Mouse (Mus musculus) forebrain, embryonic 15.5 days (tissue): ENCODE data around the gene Pex5. TPM values are rescaled to one million over a fixed set of nuclear protein-coding genes. Genes with fewer than 3 reads are reported as not detected.

Source experiments
- ATAC-seq: fragments of 200-750 bp; cut with Nextera tagmentation; replicated peaks from 2 replicates; pipeline ENCODE4 v1.8.0; 2017; ENCODE audit warnings: mild to moderate bottlenecking, moderate TSS enrichment, moderate library complexity
- H3K27ac ChIP-seq: fragments of 300-500 bp; sonication (generic); replicated peaks from 2 replicates; pipeline ENCODE4 v1.5.1; 2015; ENCODE audit warnings: mild to moderate bottlenecking, inconsistent platforms
- H3K27me3 ChIP-seq: fragments of 300-500 bp; sonication (generic); 2 replicates; pipeline ENCODE4 v1.6.1; 2015; ENCODE audit warnings: inconsistent platforms
- H3K36me3 ChIP-seq: fragments of 300-500 bp; sonication (generic); 2 replicates; pipeline ENCODE4 v1.6.1; 2015; ENCODE audit warnings: mild to moderate bottlenecking, inconsistent platforms
- H3K4me1 ChIP-seq: fragments of 300-500 bp; sonication (generic); 2 replicates; pipeline ENCODE4 v1.6.1; 2015; ENCODE audit warnings: inconsistent platforms
- H3K4me2 ChIP-seq: fragments of 300-500 bp; sonication (generic); replicated peaks from 2 replicates; pipeline ENCODE4 v1.6.1; 2015; ENCODE audit warnings: mild to moderate bottlenecking, inconsistent platforms
- H3K4me3 ChIP-seq: fragments of 300-500 bp; sonication (generic); 2 replicates; pipeline ENCODE4 v1.5.1; 2015; ENCODE audit warnings: mild to moderate bottlenecking, inconsistent platforms
- H3K9ac ChIP-seq: fragments of 300-500 bp; sonication (generic); replicated peaks from 2 replicates; pipeline ENCODE4 v1.6.1; 2015; ENCODE audit warnings: mild to moderate bottlenecking, inconsistent platforms
- H3K9me3 ChIP-seq: fragments of 300-500 bp; sonication (generic); 2 replicates; pipeline ENCODE4 v1.6.1; 2016; ENCODE audit warnings: inconsistent platforms
- WGBS: fragments of 180-500 bp; shearing (Covaris S2); methylation state at CpG from one replicate; pipeline ENCODE4 v1.1.7; 2015; ENCODE audit warnings: mixed read lengths; 5-methylcytosine and 5-hydroxymethylcytosine counted together
- polyA plus RNA-seq: library from polyadenylated mRNA; unstranded; fragments of >200 nt; fragmentation: Nextera tagmentation; extraction: Ambion mirVana; gene quantifications from 2 replicates; pipeline ENCODE4 v1.2.1, GENCODE M21; 2015

The Pex5 gene
- polyA plus RNA-seq: 82.9 and 84.4 TPM in 2 replicates

- H3K4me2 ChIP-seq: peak within 1 kb of the TSS; percentile 77
- H3K4me1 ChIP-seq: peaks cover 29% of the 10 kb centered on the region
- peak within 1 kb of the TSS; percentile 79 for H3K27ac ChIP-seq
- ATAC-seq: peak; percentile 97
- no peaks in the 10 kb centered on the region for H3K27me3 ChIP-seq
- WGBS: under 1% methylated on average over 36 of the region's 36 CpGs
- peak within 1 kb of the TSS; percentile 80 for H3K4me3 ChIP-seq
- H3K36me3 ChIP-seq: peaks cover 16% of the 10 kb centered on the region; the same call in 1 of the 2 replicates
- H3K9ac ChIP-seq: peak within 1 kb of the TSS; percentile 78
- H3K9me3 ChIP-seq: no peaks in the 10 kb centered on the region
These were observed at the start of gene Pex5 for GRCm38 (mm10) chr6:124414927-124415325. Gene Pex5, minus strand, starts transcription at chr6:124415067.

- WGBS: 18% methylated on average over 8 of the region's 8 CpGs
- Histone ChIP-seq H3K9ac (peak overlapping the region; percentile 62), H3K4me1 (peaks cover 16% of the 10 kb centered on the region), H3K27ac (peak overlapping the region; percentile 62), H3K4me3 (peak overlapping the region; percentile 47), H3K27me3 (no peaks in the 10 kb centered on the region), H3K4me2 (peak overlapping the region; percentile 57), H3K9me3 (no peaks in the 10 kb centered on the region), H3K36me3 (no peaks in the 10 kb centered on the region)
- ATAC-seq: peak; percentile 39
These were observed 49.0 kb upstream of the Pex5 start for GRCm38 (mm10) chr6:124463881-124464291.

DNA sequence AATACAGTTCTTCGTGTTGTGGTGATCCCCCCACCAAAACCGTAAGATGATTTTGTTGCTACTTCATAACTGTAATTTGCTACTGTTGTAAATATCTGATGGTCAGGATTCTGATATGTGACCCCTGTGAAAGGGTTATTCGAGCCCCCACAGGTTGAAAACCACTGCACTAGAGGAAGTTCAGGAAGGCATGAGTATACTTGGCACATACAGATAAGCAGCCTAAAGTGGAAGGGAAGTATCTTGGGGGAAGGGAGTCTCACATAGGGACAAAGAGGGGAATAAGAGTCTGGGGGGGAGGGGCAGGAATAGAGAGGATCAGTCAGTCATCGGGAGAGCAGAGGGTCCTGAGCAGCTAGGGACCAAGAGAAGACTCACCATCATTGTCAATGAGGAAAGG lies 44.5 kb upstream of the Pex5 start:
- Histone ChIP-seq H3K27me3 (no peaks in the 10 kb centered on the region), H3K36me3 (peaks cover 7% of the 10 kb centered on the region), H3K27ac (no peak overlapping the region), H3K9ac (no peak overlapping the region), H3K9me3 (no peaks in the 10 kb centered on the region), H3K4me2 (no peak overlapping the region), H3K4me3 (no peak overlapping the region), H3K4me1 (peaks cover 8% of the 10 kb centered on the region)
- ATAC-seq: no peak
- WGBS: 90% methylated on average over 4 of the region's 4 CpGs

GRCm38 (mm10) chr6:124458505-124458904 lies 43.6 kb upstream of the Pex5 start:
- ATAC-seq: no peak
- WGBS: 87% methylated on average over 11 of the region's 11 CpGs
- Histone ChIP-seq H3K9ac (no peak overlapping the region), H3K27ac (no peak overlapping the region), H3K4me3 (no peak overlapping the region), H3K36me3 (peaks cover 7% of the 10 kb centered on the region), H3K4me1 (peaks cover 8% of the 10 kb centered on the region), H3K4me2 (no peak overlapping the region), H3K27me3 (no peaks in the 10 kb centered on the region), H3K9me3 (no peaks in the 10 kb centered on the region)

DNA sequence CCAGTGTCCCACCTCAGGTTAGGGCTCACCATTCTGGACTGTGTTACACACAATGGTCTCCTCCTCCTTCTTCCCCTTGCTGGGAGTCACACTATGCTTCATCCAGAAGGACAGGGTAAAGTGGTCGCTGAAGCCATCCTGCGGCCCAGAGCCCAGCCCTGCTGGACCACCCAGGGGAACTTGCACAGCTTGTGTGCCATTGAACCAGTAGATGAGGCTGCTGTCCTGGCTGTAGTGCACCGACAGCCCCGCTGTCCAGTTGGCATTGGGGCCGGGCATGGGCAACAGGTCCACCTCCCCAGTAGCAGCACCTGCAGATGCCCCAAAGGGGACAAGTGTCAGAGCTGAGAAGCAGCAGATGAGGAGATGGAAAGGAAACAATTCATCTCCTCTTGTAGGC lies 43.0 kb upstream of the Pex5 start:
- no peak overlapping the region for H3K27ac ChIP-seq
- peaks cover 2% of the 10 kb centered on the region; the same call in 1 of the 2 replicates for H3K4me1 ChIP-seq
- no peaks in the 10 kb centered on the region for H3K9me3 ChIP-seq
- 93% methylated on average over 5 of the region's 5 CpGs for WGBS
- H3K9ac ChIP-seq: no peak overlapping the region
- ATAC-seq: no peak
- H3K4me2 ChIP-seq: no peak overlapping the region
- no peaks in the 10 kb centered on the region for H3K27me3 ChIP-seq
- H3K36me3 ChIP-seq: peaks cover 7% of the 10 kb centered on the region
- no peak overlapping the region for H3K4me3 ChIP-seq

DNA sequence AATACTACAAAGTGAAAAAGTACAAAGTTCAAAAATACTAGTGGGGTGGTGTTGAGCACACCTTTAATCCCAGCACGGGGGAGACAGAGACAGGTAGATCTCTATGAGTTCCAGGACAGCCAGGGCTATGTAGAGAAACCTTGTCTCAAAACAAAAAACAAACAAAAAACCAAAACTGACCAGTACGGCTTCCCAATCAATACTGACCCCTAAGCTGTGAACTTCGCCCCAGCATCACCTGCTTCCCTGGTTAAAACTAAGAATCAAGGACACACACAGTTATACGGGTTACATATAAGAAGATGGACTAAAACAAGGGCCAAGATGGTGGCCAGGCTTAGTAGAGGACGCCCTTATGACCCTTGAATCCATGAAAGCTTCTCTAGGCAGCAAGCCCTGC lies 41.4 kb upstream of the Pex5 start:
- Histone ChIP-seq H3K27me3 (no peaks in the 10 kb centered on the region), H3K36me3 (peaks cover 7% of the 10 kb centered on the region), H3K27ac (no peak overlapping the region), H3K9me3 (no peaks in the 10 kb centered on the region), H3K4me1 (no peaks in the 10 kb centered on the region), H3K4me2 (no peak overlapping the region), H3K4me3 (no peak overlapping the region), H3K9ac (no peak overlapping the region)
- no peak for ATAC-seq
- 95% methylated on average over 5 of the region's 5 CpGs for WGBS

DNA sequence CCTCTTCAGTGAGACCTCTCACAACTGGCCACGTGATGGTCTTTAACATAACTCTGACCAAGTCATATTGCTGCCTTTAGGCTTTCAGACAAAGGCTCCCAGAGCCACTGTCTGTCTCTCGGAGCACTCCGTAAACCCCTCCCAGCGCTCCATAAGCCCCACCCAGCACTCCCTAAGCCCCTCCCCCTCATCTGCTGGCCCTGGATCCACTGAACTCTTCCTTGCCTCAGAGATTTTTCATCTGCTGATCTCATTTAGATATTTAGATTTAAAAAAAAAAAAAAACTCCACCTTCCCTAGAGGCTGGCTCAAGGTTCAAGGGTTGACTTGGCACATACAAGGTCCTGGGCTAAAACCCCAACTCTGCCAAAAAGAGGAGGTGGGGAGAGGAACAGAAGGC lies 38.9 kb upstream of the Pex5 start:
- Histone ChIP-seq H3K4me2 (no peak overlapping the region), H3K27ac (no peak overlapping the region), H3K4me1 (no peaks in the 10 kb centered on the region), H3K9me3 (no peaks in the 10 kb centered on the region), H3K36me3 (peaks cover 21% of the 10 kb centered on the region), H3K9ac (no peak overlapping the region), H3K4me3 (no peak overlapping the region), H3K27me3 (no peaks in the 10 kb centered on the region)
- 47% methylated on average over 4 of the region's 4 CpGs for WGBS
- ATAC-seq: no peak

- no peak overlapping the region for H3K4me2 ChIP-seq
- H3K4me3 ChIP-seq: no peak overlapping the region
- H3K27ac ChIP-seq: no peak overlapping the region
- H3K9ac ChIP-seq: no peak overlapping the region
- 64% methylated on average over 3 of the region's 3 CpGs for WGBS
- no peaks in the 10 kb centered on the region for H3K4me1 ChIP-seq
- H3K27me3 ChIP-seq: no peaks in the 10 kb centered on the region
- H3K36me3 ChIP-seq: peaks cover 16% of the 10 kb centered on the region
- no peaks in the 10 kb centered on the region for H3K9me3 ChIP-seq
- ATAC-seq: 0 out of 2 replicates have a peak, but pooled peaks have one; percentile 12
These were observed 37.1 kb upstream of the Pex5 start for GRCm38 (mm10) chr6:124451995-124452394.

- no peak overlapping the region for H3K27ac ChIP-seq
- H3K4me1 ChIP-seq: no peaks in the 10 kb centered on the region
- no peak overlapping the region for H3K4me3 ChIP-seq
These were observed 35.0 kb upstream of the Pex5 start for GRCm38 (mm10) chr6:124449668-124450383.

DNA sequence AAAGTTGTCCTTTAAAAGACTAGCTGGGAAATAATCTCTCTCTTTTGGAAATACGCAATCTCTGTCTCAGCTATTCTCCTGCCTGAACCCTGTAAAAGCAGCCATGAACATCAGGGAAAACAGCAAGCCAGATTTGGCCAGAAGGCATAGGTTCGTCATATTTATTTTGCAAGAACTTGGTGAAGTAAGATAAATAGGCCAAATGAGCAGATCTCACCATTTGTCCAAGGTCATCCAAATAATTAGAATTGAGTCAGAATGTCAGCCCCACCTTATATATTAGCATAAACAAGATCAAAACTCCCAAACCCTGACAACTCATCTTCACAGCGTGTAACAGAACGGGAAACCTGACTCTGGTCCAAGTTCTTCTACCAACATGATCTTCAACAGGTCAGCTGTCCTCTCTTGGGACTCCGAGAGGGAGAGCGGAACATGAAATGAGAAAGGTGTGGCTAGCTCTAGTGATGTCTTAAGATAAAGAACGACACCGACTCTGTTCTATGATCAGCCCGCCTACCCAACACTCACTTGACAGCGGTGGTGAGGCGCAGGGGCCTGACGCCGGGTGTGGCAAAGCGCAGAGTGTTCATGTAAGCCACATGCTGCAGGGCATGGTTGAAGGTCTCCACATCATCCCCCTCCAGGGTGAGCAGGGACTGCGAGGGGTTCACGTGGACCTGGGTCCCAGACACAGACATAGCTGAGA lies 34.2 kb upstream of the Pex5 start:
- Histone ChIP-seq H3K27ac (no peak overlapping the region), H3K36me3 (peaks cover 17% of the 10 kb centered on the region), H3K4me2 (no peak overlapping the region), H3K4me3 (no peak overlapping the region), H3K9me3 (no peaks in the 10 kb centered on the region), H3K4me1 (no peaks in the 10 kb centered on the region), H3K27me3 (no peaks in the 10 kb centered on the region), H3K9ac (no peak overlapping the region)
- ATAC-seq: no peak
- WGBS: 94% methylated on average over 16 of the region's 16 CpGs

More at GRCm38 (mm10) chr6:124449668-124450383, 35.0 kb upstream of the Pex5 start:
- Histone ChIP-seq H3K36me3 (peaks cover 17% of the 10 kb centered on the region), H3K4me2 (no peak overlapping the region), H3K9me3 (no peaks in the 10 kb centered on the region), H3K27me3 (no peaks in the 10 kb centered on the region), H3K9ac (no peak overlapping the region)
- no peak for ATAC-seq
- WGBS: 90% methylated on average over 18 of the region's 18 CpGs

- Histone ChIP-seq H3K36me3 (peaks cover 19% of the 10 kb centered on the region), H3K9me3 (no peaks in the 10 kb centered on the region), H3K4me2 (no peak overlapping the region), H3K9ac (no peak overlapping the region), H3K4me1 (no peaks in the 10 kb centered on the region), H3K27me3 (no peaks in the 10 kb centered on the region), H3K27ac (no peak overlapping the region), H3K4me3 (no peak overlapping the region)
- ATAC-seq: no peak
- WGBS: 78% methylated on average over 10 of the region's 10 CpGs
These were observed 33.5 kb upstream of the Pex5 start for GRCm38 (mm10) chr6:124448186-124448852.

GRCm38 (mm10) chr6:124447356-124447755 lies 32.5 kb upstream of the Pex5 start:
- ATAC-seq: no peak
- Histone ChIP-seq H3K4me3 (no peak overlapping the region), H3K9me3 (no peaks in the 10 kb centered on the region), H3K27ac (no peak overlapping the region), H3K4me1 (no peaks in the 10 kb centered on the region), H3K27me3 (no peaks in the 10 kb centered on the region), H3K4me2 (no peak overlapping the region), H3K9ac (no peak overlapping the region), H3K36me3 (peaks cover 19% of the 10 kb centered on the region)
- 92% methylated on average over 2 of the region's 2 CpGs for WGBS
